Mouse (Mus musculus) ovary, postnatal 10 days (tissue): ENCODE results near the gene Gm45713.

Experiments used
- DNase-seq: peaks from one replicate; pipeline ENCODE4 v3.0.0; 2022; ENCODE audit warnings: low spot score

The Gm45713 gene

DNA sequence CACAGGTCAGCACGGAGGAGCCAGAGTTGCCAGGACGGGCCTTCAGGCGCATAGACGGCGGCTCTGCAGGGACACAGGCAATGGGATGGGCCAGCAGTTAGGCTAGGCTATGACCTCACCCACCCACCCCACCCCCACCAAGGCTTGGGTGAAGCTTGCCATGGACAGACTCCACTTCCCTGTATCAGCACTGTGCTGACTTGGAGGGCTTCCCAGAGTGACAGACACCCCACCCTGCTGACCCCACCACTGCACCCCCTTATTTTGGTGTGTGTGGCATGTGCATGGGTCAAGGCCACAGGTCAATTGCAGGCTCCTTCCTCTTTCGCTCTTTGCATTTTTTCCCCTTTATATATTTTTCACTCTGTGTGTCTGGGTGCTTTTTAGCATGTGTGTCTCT, 40.7 kb downstream of the Gm45713 start:
- DNase-seq, result no peak

DNA sequence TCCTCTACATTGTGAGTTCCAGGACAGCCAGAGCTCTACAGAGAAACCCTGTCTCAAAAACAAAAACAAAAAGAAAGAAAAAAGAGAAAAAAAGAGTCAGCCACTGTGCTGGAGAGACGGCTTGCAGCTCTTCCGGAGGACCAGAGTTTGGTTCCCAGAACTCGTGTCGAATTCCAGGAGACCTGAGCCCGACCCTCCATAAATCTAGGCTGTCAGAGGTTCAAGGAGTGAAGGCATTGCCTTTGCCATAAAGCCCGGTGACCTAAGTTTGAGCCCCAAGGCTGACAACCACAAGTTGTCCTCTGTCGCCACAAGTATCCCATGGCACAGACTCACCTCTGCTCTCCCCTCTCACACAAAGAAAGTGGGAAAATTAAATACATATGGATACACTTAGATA, 41.9 kb downstream of the Gm45713 start:
- DNase-seq, result no peak

DNA sequence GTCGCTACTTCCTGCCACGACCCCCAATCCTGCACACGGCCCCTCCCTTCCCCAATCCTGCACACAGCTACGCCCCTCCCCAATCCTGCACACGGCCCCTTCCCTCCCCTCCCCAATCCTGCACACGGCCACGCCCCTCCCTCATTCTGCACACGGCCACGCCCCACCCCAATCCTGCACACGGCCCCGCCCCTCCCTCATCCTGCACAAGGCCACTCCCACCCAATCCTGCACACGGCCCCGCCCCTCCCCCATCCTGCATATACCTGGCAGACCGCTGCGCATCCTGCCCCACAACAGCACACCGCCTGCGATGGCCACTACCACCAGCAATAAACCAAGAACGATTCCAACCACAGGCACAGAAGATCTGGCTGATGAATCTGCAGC, 42.5 kb downstream of the Gm45713 start:
- DNase-seq, result no peak

DNA sequence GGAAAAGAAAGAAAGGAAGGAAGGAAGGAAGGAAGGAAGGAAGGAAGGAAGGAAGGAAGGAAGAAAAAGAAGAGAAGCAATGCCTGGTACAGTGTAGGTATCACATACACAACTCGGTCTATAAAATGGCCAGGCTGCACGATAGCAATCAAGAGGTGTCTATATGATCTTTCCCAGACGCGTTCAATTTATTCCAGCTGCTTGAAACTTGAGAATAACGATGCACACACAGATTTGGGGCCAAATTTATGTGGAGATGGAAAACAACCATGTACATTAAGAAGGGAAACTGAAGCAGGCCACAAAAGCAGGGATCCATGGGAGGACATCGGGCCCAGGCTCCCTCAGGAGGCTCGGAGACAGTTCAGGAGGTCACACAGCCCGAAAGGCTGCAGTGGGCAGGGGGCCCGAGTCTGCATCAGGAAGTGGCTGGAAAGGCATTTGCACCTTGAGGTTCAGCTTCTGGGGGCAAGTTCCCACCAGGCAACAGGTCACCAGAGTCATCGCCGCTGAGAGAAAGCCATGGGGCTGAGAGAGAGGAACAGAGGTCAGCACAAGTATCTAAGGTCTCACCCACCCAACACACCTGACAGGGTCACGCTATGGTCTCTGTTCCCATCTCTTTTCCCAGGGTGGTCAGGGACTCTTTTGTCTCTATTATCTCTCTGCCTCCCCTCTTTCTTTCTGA, 43.1 kb downstream of the Gm45713 start:
- no peak for DNase-seq

DNA sequence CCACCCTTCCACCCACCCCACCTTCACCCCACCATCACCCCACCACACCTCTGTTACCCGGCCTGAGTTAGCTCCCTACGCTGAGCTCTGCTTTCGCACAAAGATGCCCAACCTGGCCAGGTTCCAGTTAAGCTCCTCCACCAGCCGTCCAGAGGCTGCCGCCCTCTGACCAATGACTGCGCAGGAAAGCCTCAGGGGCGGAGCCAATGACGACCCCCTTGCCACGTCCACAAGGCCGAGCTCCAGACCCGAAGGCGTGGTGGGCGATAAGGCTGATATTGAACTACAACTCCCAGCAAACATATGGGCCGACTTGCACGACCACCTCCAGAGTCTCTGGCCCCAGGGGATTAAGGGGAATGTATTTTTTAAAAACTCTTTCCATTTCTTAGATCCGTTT, 44.0 kb downstream of the Gm45713 start, which contains the start of gene Rcn3:
TSS of gene Rcn3 (minus strand) at position 174 of the 400 bp plus-strand sequence.
- DNase-seq, result peak; percentile 74

DNA sequence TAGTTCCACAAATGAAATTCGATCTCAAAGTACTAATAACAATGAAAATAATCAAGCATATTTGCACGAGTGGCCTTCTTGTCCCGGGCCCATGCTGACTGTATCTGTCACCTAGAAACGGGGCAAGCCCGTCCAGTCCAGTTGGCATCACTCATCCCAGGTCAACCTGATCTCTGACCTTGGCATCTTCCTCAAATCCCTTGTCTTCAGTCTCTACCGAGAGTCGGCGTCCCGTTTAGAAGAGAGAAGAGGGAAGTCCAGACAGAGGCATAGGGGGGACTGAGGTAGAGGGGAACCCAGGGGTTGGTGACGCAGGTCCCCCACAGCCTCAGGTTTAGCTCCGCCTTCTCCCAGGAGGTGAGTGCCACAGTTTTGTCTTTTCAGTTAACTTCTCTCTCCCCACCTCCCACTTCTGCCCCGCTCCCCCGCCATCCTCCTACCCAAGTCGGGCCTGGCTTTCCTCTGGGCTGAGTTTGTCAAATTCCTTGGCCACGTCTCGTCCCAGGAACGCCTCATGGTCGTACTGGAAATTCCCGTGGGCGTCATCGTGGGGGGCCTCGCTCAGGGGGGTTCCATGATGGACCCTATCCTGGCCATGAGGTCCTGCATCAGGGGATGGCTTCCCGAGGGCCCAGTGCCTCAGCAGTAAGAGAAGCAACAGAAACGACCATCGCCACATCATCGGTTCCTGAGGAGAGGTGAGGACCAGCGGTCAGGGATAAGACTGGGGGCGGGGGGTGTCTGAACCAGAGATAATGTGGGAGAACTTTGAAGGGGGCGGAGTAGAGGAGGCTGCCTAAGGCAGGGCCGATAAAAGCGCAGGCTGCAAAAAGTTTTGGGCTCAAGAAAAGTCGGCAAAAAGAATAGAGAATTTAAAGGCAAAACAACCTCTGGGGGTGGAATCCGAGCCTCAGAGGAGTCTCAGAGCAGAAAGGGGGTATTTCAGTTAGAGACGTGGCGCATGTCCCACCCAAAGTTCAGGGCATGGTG, 44.7 kb downstream of the Gm45713 start:
- no peak for DNase-seq

DNA sequence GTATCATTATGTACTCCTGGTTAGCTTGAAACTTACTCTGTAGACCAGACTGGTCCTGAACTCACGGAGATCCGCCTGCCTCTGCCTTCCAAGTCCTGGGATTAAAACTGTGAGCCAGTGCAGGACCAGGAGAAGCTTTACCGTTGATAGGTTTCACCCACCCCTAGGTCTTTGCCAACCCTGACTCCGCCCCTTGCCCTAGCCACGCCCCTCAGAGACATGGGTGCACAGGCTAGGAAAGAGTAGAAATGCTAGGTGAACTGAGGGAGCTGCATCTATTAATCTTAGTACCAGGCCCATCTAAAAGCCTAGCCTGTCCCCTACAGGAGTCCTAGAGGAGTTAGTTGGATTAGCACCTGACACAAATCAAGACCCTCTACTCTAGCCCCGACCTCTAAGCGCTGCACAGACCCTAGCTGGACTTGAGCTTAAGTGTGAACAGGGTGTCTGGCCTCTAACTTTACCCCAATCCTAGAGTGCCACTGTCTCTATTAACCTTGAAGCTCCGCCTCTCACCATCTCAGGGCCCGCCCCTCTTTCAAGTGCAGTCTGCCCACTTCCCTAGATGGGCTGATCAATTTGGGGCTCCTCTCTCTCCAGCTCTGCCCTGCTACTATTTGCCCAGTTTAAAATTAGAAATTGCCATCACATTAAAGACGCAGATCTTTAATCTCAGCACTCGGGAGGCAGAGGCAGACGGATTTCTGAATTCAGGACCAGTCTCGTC, 45.6 kb downstream of the Gm45713 start:
- no peak for DNase-seq

DNA sequence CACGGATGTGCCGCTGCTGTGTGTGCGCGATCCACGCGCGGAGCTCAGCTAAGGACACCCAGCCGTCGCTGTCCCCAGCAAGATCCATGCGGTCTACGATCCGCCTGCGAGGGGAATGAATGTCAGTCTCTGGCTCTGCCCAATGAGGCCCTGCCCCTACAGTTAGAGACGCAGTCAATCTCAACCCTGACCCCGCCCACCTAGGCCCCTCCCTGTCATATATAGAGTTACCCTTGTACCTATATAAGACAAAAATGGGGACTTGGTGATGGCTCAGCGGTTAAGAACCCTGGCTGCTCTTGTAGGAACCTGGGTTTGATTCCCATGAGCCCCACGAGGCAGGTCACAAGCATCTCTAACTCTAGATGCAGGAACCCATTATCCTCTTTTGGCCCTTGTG, 47.4 kb downstream of the Gm45713 start:
- no peak for DNase-seq

DNA sequence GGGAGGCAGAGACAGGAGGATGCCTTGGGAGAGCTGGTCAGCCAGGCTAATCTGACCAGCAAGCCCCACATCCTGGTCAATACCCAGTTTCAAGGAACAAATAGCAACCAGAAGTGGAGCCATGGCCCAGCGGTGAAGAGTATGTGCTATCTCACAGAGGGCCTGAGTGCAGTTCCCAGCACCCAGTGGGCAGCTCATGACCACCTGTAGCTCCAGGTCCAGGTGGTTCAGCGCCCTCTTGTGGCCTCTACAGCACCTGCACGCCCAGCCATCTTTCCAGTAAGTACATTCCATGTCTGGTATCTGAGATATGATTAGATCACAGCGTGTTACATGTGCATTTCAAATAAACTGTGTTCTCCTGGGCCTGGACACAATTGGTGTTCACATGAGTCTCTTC, 49.9 kb downstream of the Gm45713 start:
- no peak for DNase-seq

DNA sequence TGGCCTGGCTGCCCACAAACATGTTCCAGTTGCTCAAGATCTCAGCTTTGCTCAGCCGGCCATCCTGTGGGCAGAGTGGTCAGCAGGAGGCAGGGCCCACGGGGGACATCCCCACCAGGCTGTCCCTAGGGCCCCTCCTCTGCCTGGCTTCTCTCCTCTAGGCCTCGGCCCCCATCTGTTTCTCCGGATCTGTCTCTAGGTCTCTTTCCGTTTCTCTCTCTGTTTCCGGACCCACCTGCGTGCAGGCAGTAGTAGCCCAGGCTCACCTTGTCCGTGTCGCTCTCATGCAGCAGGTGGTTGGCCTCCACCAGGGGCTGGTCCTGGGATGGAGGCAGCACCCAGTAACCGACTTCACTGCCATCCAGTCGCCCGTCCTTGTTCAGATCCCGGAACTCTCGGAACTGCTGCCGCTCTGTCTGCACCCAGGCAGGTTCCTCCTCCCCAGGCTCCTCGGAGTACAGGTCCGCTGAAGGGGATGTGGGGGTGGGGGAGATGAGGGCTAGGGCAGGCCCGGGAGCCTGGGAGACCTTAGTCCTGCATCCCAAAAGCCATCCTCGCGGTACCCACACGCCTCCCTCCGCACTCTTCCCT, 52.6 kb downstream of the Gm45713 start:
- DNase-seq, result no peak

DNA sequence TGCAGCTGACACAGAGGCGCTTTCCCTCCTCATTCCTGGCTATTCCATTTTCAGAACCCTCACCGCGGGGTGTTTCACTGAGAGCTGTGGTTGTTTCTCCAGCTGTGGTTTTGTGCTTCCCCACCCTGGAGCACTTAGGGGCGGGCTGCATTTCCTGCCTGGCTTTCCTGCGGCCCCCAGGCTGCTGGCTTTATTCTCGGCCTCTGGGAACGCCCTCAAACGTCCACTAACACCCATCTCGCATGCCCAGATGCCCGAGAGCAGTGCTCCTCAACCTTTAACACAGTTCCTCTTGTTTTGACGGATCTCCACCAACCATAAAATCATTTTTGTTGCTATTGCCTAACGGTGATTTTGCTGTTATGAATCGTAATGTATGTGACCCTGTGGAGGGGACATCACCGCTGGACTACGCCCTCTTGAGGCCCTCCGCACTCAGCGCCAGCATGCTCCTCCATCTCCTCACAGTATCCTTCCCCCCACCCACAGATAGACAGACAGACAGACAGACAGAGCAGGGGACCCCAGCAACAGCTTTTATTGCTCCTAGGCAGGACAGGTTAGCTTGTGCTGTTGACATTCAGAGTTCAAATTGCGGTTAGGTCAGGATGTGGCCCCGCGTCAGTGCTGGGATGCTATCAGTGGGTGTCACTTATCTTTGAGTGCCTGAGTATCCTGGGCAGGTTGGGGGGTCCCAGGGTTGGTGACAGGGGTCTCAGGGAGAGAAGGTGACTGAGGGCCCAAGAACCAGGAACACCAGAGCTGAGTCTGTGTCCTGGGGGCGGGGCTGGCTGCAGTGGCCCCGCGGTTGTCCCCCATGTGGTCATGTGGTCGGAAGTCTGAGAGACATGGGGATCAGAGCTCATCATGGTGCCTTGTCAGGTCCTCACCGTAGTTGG, 53.4 kb downstream of the Gm45713 start:
- no peak for DNase-seq

DNA sequence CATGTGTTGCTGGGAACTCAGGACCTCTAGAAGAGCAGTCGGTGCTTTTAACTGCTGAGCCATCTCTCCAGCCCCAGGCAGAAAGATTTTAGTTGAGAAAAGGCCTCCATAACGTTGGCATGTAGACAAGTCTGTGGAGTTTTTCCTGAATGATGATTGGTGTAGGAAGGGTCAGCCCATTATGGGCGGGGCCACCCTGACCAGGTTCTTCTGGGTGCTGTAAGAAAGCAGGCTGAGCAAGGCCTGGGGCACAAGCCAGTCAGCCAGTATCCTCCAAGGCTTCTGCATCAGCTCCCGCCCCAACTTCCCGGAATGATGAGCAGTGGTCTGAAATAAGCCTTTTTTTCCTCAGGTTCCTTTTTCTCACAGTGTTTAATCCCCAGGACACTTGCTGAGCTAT, 55.0 kb downstream of the Gm45713 start:
- no peak for DNase-seq

DNA sequence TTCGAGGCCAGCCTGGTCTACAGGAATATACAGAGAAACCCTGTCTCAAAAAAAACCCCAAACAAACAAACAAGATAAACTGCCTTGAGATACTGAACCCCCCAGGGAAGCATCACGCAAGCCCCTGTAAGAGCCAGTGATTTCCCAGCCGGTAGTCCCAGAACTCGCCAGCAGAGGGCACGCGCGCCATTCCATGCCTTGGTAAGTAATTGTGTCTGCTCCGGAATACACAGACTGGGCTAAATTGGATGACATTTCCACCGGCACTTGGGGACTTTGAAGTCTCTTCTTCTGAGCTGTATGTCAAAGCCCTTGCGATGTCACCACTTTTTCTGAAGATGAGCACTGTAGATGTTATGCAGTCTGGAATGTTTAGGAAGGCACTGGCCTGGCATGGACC, 56.2 kb downstream of the Gm45713 start:
- peak; percentile 92 for DNase-seq

DNA sequence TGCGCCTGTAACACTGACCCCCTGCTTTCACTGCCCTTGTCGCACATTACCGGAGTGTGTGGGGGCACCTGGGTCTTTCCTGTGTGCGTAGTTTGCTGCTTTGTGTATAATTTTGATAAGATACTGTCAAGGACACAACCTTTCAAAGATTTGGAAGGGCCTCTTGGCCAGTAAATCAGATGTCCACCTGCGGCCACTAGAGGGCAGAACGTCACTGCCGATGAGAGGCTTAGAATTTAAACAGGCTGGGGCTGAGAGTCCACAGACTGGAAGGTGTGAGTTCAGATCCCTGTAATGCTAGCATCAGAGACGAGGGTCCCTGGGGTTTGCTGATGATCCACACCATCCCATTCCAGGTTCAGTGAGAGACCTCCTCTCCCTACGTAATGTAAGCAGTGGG, 57.5 kb downstream of the Gm45713 start:
- DNase-seq, result peak; percentile 52

DNA sequence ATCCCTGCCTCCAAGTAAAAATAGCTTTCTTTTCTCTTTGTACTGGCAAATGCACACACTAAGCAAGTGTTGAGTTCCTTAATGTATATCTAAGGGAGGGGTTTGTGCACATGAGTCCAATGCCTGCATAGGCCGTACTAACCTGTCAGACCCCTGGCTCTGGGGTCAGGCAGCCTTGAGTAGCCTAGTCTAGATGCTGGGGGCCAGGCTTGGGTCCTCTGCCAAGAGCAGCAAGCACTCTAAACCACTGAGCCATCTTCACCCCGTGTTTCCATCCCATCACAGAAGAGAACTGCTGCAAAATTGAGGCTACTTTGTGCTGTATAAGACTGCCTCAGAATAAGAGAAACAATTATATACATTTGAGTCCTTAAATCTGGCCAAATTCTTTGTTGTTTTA, 58.2 kb downstream of the Gm45713 start:
- no peak for DNase-seq

DNA sequence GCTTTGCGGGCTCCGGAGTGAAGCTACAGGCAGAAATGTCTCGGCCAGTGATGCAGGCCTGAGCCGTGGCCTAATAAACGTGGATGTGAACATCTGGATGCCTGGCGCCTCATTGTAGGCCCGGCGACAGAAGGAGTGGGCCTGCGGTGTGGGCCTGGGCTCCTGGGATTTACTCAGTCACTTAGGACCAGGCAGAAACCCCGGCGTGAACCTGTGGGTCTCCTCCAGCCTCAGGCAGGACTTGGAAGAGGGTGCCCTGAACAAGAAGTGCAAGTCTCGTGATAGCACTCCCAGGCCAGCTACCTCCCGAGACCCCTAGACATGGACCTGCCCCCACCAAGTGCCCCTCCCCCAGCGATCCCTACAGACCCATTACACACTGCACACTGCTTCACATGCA, 58.7 kb downstream of the Gm45713 start:
- no peak for DNase-seq

DNA sequence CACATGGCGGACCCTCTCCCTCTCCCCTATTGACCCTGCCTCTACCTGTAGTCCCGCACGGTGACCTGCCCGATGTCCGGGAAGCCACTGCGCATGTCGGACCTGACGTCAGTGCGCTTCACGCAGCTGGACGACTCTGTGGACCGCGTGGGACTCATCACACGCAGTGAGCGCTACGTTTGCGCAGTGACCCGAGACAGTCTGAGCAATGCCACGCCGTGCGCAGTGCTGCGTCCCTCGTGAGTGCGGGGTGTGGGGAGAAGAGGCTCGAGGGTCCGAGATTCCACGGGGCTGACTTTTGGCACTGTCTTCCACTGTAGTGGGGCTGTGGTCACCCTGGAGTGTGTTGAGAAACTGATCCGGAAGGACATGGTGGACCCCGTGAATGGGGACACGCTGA, 59.5 kb downstream of the Gm45713 start:
- no peak for DNase-seq
